Mouse (Mus musculus) thymus, adult 2 months (tissue): ENCODE results near the gene Chst11.

ENCODE experiments used
- CTCF ChIP-seq: fragments of 200-500 bp; IDR thresholded peaks from 2 replicates; pipeline ENCODE4 v1.5.1; 2012; ENCODE audit warnings: mild to moderate bottlenecking, control low read depth, low read length, moderate library complexity, borderline replicate concordance; ENCODE audit not compliant: control insufficient read depth, poor library complexity, insufficient read depth; ENCODE audit errors: extremely low read depth
- POLR2A ChIP-seq: fragments of 200-500 bp; IDR thresholded peaks from 2 replicates; pipeline ENCODE4 v1.6.1; 2012; ENCODE audit warnings: mild to moderate bottlenecking, low read length, control low read depth, moderate library complexity; ENCODE audit not compliant: control insufficient read depth, poor library complexity, insufficient read depth; ENCODE audit errors: extremely low read depth

- no peak for TF ChIP-seq CTCF
- no peak for TF ChIP-seq POLR2A
Observed at GRCm38 (mm10) chr10:83016779-83017178, 31.5 kb downstream of the Chst11 start.
